Mouse (Mus musculus): ENCODE measurements around the gene Prkar1b. TPM values are rescaled to one million over a fixed set of nuclear protein-coding genes. Genes with fewer than 3 reads are reported as not detected.

Prkar1b gene
- 5.4 and 6.9 TPM in 2 replicates for polyA plus RNA-seq (2012; rRNA removed)

DNA sequence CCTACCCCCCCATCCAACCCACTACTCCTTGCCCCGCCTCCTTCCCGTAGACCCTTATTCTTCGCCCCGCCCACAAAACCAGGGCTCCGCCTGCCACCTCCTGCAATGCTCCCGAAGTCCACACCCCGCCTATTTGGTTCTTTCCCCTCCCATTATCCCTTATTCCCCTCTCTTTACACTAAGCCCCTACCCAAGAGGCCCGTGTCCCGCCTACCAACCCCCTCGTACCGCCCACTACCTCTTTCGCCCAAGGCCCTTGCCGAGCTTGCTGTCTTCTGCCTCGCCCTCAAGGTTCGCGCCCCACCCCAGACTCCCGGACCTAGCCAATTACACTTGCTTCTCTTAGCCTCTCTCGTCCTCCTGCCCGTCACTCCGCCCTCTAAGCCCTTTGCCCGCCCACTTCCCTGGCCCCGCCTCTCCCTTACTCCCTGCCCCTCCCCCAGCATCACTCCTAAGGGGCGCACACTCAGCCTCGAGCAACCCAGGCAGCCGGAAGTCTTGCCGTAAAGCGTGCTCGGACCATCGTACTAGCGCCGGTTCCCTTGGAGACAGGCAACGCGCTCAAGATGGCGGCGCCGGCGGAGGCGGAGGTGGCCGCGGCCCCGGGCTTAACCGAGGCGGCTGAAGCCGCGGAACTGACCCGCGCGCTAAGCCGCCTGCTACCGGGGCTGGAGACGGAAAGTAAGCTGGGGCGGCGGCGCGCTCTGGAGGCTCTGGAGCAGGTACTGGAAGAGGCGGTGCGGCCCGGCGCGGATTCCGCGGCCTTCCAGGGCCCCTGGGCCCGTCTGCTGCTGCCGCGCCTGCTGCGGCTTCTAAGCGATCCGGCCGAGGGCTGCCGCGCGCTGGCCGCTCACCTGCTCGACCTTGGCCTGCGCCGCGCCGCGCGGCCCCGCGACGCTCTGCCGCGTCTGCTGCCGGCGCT, at the start of gene Prkar1b, which contains the start of gene Dnaaf5:
Gene Prkar1b (minus strand): TSS at position 321 of the 922 bp plus-strand sequence.
Gene Dnaaf5 (plus strand): TSS at position 543 of the 922 bp plus-strand sequence.
- Histone ChIP-seq H3K27me3 (ENCODE audit: control insufficient read depth, insufficient read depth, low read length) (no peaks in the 10 kb centered on the region), H3K4me1 (ENCODE audit: control insufficient read depth, insufficient read depth, low read length) (peaks cover 6% of the 10 kb centered on the region), H3K4me3 (ENCODE audit: control insufficient read depth, low read depth, low read length) (peak within 1 kb of the TSS; percentile 97), H3K27ac (ENCODE audit: control insufficient read depth, insufficient read depth, low read depth, low read length) (peak within 1 kb of the TSS; percentile 90), H3K36me3 (ENCODE audit: control insufficient read depth, insufficient read depth, low read length) (no peaks in the 10 kb centered on the region; the same call in 1 of the 2 replicates)
- TF ChIP-seq CTCF (IDR thresholded peaks at IDR 0.05; ENCODE audit: control insufficient read depth, insufficient read depth, insufficient replicate concordance, low read depth, low read length) (no peak; the same call in 1 of the 2 replicates), POLR2A (IDR thresholded peaks at IDR 0.05; ENCODE audit: control insufficient read depth, low read depth, low read length) (peak; percentile 51; the same call in 1 of the 2 replicates)

DNA sequence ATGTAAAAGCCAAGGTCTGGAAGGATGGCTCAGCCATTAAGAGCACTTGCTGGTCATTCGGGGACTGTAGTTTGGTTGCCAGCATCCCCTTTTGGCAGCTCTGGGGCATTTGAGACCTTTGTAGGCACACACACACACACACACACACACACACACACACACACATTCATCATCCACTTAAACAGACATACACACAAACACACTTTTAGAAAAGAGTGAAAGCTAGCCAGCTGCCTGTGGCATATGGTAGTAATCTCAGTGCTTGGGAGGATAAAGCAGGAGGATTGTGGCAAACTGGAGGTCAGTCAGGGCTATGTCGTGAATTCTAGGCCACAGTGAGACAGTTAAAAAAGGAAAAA, 49.8 kb upstream of the Prkar1b start:
- Histone ChIP-seq H3K36me3 (ENCODE audit: control insufficient read depth, insufficient read depth, low read length) (no peaks in the 10 kb centered on the region), H3K4me1 (ENCODE audit: control insufficient read depth, insufficient read depth, low read length) (peaks cover 14% of the 10 kb centered on the region), H3K4me3 (ENCODE audit: control insufficient read depth, low read depth, low read length) (peak overlapping the region; percentile 93), H3K27ac (ENCODE audit: control insufficient read depth, insufficient read depth, low read depth, low read length) (peak overlapping the region; percentile 88), H3K27me3 (ENCODE audit: control insufficient read depth, insufficient read depth, low read length) (no peaks in the 10 kb centered on the region)
- TF ChIP-seq POLR2A (IDR thresholded peaks at IDR 0.05; ENCODE audit: control insufficient read depth, low read depth, low read length), result no peak
- no peak for TF ChIP-seq CTCF (IDR thresholded peaks at IDR 0.05; ENCODE audit: control insufficient read depth, insufficient read depth, insufficient replicate concordance, low read depth, low read length)

GRCm38 (mm10) chr5:139198779-139199178, 49.0 kb upstream of the Prkar1b start:
- Histone ChIP-seq H3K4me3 (ENCODE audit: control insufficient read depth, low read depth, low read length) (no peak overlapping the region), H3K27me3 (ENCODE audit: control insufficient read depth, insufficient read depth, low read length) (no peaks in the 10 kb centered on the region), H3K36me3 (ENCODE audit: control insufficient read depth, insufficient read depth, low read length) (no peaks in the 10 kb centered on the region), H3K4me1 (ENCODE audit: control insufficient read depth, insufficient read depth, low read length) (peaks cover 14% of the 10 kb centered on the region), H3K27ac (ENCODE audit: control insufficient read depth, insufficient read depth, low read depth, low read length) (no peak overlapping the region)
- TF ChIP-seq POLR2A (IDR thresholded peaks at IDR 0.05; ENCODE audit: control insufficient read depth, low read depth, low read length), result no peak
- TF ChIP-seq CTCF (IDR thresholded peaks at IDR 0.05; ENCODE audit: control insufficient read depth, insufficient read depth, insufficient replicate concordance, low read depth, low read length), result no peak

DNA sequence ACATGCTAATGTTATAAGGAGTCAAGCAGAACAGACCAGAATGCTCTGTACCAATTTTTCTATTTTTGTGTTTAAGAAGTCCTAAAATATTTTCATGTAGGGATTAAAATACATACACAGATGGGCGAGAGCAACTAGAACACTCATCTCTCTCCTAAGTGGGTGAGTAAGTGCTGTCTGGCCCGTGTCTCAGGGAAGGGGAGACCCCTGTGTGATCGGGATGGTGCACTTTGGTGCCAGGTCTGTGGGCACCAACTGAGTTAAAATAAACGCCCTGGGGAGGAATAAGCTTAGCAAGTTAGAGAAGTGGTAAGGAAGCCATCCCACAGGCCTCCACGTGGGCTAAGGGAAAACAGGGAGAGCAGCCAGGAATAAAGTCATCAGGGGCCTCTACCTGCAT, 41.2 kb upstream of the Prkar1b start:
- TF ChIP-seq CTCF (IDR thresholded peaks at IDR 0.05; ENCODE audit: control insufficient read depth, insufficient read depth, insufficient replicate concordance, low read depth, low read length) (no peak), POLR2A (IDR thresholded peaks at IDR 0.05; ENCODE audit: control insufficient read depth, low read depth, low read length) (no peak)
- H3K4me3 ChIP-seq (ENCODE audit: control insufficient read depth, low read depth, low read length), result no peak overlapping the region
- H3K27ac ChIP-seq (ENCODE audit: control insufficient read depth, insufficient read depth, low read depth, low read length), result no peak overlapping the region
- H3K36me3 ChIP-seq (ENCODE audit: control insufficient read depth, insufficient read depth, low read length), result no peaks in the 10 kb centered on the region; the same call in 1 of the 2 replicates
- no peaks in the 10 kb centered on the region for H3K27me3 ChIP-seq (ENCODE audit: control insufficient read depth, insufficient read depth, low read length)
- no peaks in the 10 kb centered on the region for H3K4me1 ChIP-seq (ENCODE audit: control insufficient read depth, insufficient read depth, low read length)

- Histone ChIP-seq H3K27ac (ENCODE audit: control insufficient read depth, insufficient read depth, low read depth, low read length) (no peak overlapping the region), H3K27me3 (ENCODE audit: control insufficient read depth, insufficient read depth, low read length) (no peaks in the 10 kb centered on the region), H3K4me1 (ENCODE audit: control insufficient read depth, insufficient read depth, low read length) (no peaks in the 10 kb centered on the region), H3K36me3 (ENCODE audit: control insufficient read depth, insufficient read depth, low read length) (no peaks in the 10 kb centered on the region; the same call in 1 of the 2 replicates), H3K4me3 (ENCODE audit: control insufficient read depth, low read depth, low read length) (no peak overlapping the region)
- TF ChIP-seq CTCF (IDR thresholded peaks at IDR 0.05; ENCODE audit: control insufficient read depth, insufficient read depth, insufficient replicate concordance, low read depth, low read length) (no peak), POLR2A (IDR thresholded peaks at IDR 0.05; ENCODE audit: control insufficient read depth, low read depth, low read length) (no peak)
These were observed 39.9 kb upstream of the Prkar1b start for GRCm38 (mm10) chr5:139189726-139190125.

DNA sequence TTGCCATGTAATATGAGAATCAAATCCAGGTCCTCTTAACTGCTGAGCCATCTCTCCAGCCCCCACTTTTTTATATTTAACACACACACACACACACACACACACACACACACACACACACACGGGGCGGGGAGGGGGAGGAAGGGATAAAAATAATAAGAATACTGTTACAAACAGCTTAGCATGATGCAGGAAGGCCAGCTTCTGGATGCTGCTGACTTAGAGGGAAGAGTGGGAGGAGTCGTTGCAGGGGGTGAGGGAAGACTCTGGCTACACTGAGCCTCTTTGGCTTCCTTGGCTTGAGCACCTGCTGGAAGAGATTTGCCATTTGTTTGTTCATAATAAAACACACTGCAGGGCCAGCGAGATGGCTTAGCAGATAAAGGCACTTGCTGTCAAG, 35.1 kb upstream of the Prkar1b start:
- TF ChIP-seq POLR2A (IDR thresholded peaks at IDR 0.05; ENCODE audit: control insufficient read depth, low read depth, low read length) (no peak), CTCF (IDR thresholded peaks at IDR 0.05; ENCODE audit: control insufficient read depth, insufficient read depth, insufficient replicate concordance, low read depth, low read length) (no peak)
- H3K27me3 ChIP-seq (ENCODE audit: control insufficient read depth, insufficient read depth, low read length), result no peaks in the 10 kb centered on the region
- H3K27ac ChIP-seq (ENCODE audit: control insufficient read depth, insufficient read depth, low read depth, low read length), result no peak overlapping the region
- H3K4me1 ChIP-seq (ENCODE audit: control insufficient read depth, insufficient read depth, low read length), result no peaks in the 10 kb centered on the region
- peaks cover 3% of the 10 kb centered on the region for H3K36me3 ChIP-seq (ENCODE audit: control insufficient read depth, insufficient read depth, low read length)
- no peak overlapping the region for H3K4me3 ChIP-seq (ENCODE audit: control insufficient read depth, low read depth, low read length)

- no peak overlapping the region for H3K4me3 ChIP-seq (ENCODE audit: control insufficient read depth, low read depth, low read length)
- H3K4me1 ChIP-seq (ENCODE audit: control insufficient read depth, insufficient read depth, low read length), result no peaks in the 10 kb centered on the region
- no peaks in the 10 kb centered on the region for H3K27me3 ChIP-seq (ENCODE audit: control insufficient read depth, insufficient read depth, low read length)
- H3K27ac ChIP-seq (ENCODE audit: control insufficient read depth, insufficient read depth, low read depth, low read length), result no peak overlapping the region
- TF ChIP-seq CTCF (IDR thresholded peaks at IDR 0.05; ENCODE audit: control insufficient read depth, insufficient read depth, insufficient replicate concordance, low read depth, low read length) (no peak), POLR2A (IDR thresholded peaks at IDR 0.05; ENCODE audit: control insufficient read depth, low read depth, low read length) (no peak)
- peaks cover 3% of the 10 kb centered on the region for H3K36me3 ChIP-seq (ENCODE audit: control insufficient read depth, insufficient read depth, low read length)
These were observed 33.8 kb upstream of the Prkar1b start for GRCm38 (mm10) chr5:139183601-139184000.

Measured in testis, adult 2 months (tissue).